Mouse (Mus musculus) gastrocnemius, postnatal 10 days (tissue): Measurements from ENCODE around the gene Tmc8. TPM values are rescaled to one million over a fixed set of nuclear protein-coding genes. Genes with fewer than 3 reads are reported as not detected.
"Not testable (repeated sequence)": the region's sequence is repeated elsewhere in the genome, so short reads cannot be mapped to it uniquely, and the experiment has no call there.

Source experiments
- DNase-seq: peaks from one replicate; pipeline ENCODE4 v3.0.0; 2021; ENCODE audit warnings: mixed read lengths
- total RNA-seq, 2 experiments: library from RNA; stranded (reverse); gene quantifications; 2 replicates each; pipeline ENCODE4 v1.2.3; 2021

Gene Tmc8
- total RNA-seq, 2 experiments from 2014 or later = 1.2 to 1.7 TPM

GRCm38 (mm10) chr11:117772352-117772751 is 9.5 kb upstream of the Tmc8 start:
- DNase-seq = no peak

- DNase-seq = no peak
These were observed 7.0 kb upstream of the Tmc8 start for GRCm38 (mm10) chr11:117774925-117775324.

DNA sequence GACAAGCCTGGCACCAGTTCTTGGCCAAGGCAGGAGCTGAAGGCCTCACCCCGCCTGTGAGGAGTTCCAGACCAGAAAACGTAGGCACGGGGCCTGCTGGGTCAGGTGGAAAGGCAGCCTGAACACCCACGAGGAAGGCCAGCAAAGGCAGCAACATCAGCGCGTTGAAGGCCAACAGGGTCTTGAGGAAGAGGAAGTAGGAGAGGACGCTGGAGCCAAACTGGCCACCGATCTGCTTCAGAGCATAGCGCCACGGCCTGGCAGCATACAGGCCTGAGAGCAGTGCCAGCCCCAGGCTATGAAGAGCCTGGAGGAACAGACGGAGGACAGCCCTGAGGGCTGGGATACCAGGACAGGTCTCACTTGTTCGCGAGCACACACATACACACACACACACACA is 6.3 kb upstream of the Tmc8 start:
- DNase-seq = no peak

DNA sequence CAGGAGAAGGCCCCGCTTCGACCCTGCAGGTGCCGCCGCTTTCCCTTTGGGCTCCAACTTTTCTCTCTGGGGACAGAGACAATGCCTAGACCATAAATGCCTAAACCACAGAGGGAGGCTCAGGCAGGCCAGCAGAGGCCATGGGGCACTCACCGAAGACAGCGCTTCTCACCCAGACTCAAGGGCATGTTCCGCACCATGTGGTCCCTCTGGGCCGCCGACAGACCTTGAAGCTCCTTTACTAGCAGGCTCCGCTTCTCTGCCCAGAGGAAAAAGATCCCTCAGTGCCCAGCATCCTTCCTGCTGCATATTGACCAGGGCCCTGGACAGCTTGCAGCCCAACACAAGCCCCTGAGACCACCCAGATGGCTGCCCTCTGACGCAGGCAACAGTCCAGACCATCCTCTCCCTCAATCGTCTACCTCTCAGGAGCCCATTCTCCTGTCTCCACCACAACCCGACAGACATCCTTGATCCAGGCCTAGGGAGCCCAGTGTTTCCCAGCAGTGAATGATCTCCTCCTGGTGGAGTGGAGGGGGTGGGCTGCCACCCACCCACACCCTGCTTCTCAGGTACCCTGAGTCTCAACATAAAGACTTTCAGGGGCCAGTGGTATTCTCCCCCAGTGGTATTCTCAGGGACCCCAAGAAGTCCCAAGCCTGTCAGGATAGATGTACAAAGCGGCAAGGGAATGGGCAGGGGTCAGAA is 5.6 kb upstream of the Tmc8 start:
- no peak for DNase-seq

DNA sequence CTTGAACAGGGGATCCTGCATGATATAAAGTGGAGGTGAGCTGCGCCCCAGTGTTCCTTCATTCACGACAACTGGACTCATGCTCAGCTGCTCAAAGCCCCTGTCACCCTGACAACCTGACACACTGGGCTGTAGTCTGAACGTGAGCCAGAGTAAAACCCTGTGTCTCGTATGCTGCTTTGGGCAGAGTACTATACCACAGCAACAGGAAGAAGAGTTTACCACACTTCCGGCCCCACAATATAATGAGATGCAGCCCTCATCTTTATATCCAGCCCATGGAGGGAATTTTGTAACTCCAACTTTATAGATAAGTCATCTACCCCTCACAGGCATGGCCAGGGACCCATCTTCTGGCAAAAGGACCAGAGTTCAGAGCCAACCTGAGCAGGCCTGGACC is 4.8 kb upstream of the Tmc8 start:
- no peak for DNase-seq

GRCm38 (mm10) chr11:117778031-117778430 is 3.8 kb upstream of the Tmc8 start:
- DNase-seq = no peak

- no peak for DNase-seq
These were observed 2.9 kb upstream of the Tmc8 start for GRCm38 (mm10) chr11:117778851-117779433.

DNA sequence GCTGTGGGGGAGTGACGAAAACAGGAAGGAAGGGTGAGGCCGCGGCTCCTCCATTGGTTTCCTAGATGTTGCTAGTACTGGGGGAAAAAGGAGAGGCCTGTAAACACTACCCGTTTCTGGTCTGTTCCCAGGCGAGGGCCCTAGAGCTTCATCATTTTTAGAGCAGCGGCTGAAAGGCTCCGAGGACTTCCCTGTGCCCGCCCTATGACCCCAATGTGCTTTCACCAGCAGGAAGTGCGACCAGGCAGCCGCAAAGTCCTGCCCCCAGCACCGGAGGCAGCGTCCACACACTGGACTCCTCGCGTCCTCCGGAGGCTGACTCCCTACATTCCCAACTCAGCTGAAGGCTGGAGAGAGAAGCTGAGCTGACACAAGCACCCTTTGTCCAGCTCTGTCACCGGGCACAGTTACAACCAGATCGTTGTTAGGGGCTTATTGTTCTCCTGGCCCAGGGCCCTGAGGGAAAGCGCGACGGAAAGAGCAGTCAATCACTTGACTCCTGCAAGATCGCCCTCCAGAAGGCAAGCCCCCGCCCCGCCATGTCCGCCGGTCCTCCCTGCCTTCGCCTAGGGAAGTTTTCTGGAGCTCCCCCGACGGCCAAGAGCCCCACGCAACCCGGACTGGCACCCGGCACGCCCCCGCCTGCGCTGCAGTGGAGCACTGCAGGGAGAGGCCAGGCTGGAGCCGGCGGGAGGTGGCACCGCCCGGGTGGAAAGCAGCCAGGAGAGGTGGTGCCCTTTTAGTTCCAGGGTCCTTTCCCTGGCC is 2.3 kb upstream of the Tmc8 start:
- peak; percentile 64 for DNase-seq

DNA sequence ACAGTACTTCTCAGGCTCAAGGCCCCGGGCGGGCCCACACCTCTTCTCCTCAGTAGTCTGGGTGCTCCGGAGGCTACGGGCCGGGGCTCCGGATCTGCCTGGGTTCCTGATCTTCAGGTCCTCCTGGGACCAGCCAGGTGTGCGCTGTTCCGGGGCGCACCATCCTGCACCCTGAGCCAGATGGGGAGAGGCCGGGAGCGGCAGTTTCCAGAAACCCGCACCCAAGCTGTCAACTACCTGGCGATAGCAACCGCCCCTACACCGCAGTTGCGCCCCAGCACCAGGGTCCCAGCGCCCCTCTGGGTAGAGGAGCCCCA is 1.7 kb upstream of the Tmc8 start:
- DNase-seq = no peak

- peak; percentile 82 for DNase-seq
These were observed 1.2 kb upstream of the Tmc8 start for GRCm38 (mm10) chr11:117780582-117781111.

DNA sequence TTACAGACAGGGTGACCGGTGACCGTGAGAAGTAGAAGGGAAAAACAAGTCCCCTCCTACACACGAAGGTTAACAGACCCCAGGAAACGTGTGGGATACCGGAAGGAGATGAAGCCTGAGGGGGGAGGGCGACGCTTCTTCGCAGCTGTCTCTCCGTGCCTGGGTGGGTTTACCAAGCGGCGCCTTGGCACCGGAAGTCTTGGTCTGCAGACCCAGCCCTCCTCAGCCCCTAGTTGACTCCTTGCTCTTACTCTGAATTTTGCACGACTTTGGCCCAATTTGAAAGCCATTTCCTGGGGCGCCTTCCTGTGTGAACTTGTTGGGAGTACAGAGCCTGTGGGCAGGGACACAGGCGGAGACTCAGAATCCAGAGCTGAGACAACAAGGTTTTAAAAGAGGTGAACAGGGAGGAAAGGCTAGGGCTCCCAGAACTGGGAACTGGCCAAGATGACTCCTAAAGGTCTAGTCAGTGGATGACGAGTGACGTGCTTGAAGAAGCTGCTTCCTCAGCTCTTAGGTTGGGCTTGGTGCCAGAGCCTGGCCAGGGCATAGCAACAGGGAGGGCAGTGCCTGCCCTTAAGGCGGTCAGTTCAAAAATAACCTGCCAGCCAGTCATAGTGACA is 566 bp upstream of the Tmc8 start:
- peak; percentile 64 for DNase-seq

DNA sequence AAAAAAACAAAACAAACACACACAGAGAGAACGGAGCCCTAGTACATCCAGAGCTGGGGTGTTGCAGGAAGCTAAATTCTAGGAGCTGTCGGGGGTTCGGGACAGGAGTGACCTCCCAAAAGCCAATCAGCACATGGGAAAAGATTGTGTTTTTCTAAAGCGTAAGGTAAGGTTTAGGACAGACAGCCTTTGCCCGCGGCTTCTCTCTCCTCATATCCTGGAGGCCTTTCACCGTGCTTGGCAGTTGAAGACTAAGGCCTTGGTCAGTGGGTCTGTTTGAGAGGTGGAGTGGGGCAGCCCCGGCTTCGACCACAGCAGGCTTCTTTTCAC is 794 bp downstream of the Tmc8 start:
- no peak for DNase-seq

GRCm38 (mm10) chr11:117783089-117783488 is 1.2 kb downstream of the Tmc8 start:
- peak; percentile 67 for DNase-seq

- no peak for DNase-seq
These were observed 1.9 kb downstream of the Tmc8 start for GRCm38 (mm10) chr11:117783683-117784309.

- peak; percentile 55 for DNase-seq
These were observed 4.4 kb downstream of the Tmc8 start for GRCm38 (mm10) chr11:117786294-117786693.

DNA sequence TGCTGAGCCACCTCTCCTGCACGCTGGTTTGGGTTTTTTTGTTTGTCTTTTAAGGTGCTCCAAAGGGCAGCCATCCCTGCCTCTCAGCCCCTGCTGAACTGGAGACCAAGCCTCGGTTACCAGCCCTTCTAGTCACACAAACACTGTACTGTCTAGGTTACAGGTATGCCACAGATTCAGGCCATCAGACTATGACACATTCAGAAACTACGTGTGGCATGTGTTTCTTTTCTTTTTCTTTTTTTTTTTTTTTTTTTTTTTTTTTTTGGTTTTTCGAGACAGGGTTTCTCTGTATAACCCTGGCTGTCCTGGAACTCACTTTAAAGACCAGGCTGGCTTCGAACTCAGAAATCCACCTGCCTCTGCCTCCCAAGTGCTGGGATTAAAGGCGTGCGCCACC is 6.6 kb downstream of the Tmc8 start:
- DNase-seq = not testable (repeated sequence)

GRCm38 (mm10) chr11:117790286-117790685 is 8.4 kb downstream of the Tmc8 start:
- DNase-seq = peak; percentile 79

GRCm38 (mm10) chr11:117790703-117791440 is 9.0 kb downstream of the Tmc8 start:
- no peak for DNase-seq

- no peak for DNase-seq
These were observed 9.5 kb downstream of the Tmc8 start for GRCm38 (mm10) chr11:117791441-117791761.

DNA sequence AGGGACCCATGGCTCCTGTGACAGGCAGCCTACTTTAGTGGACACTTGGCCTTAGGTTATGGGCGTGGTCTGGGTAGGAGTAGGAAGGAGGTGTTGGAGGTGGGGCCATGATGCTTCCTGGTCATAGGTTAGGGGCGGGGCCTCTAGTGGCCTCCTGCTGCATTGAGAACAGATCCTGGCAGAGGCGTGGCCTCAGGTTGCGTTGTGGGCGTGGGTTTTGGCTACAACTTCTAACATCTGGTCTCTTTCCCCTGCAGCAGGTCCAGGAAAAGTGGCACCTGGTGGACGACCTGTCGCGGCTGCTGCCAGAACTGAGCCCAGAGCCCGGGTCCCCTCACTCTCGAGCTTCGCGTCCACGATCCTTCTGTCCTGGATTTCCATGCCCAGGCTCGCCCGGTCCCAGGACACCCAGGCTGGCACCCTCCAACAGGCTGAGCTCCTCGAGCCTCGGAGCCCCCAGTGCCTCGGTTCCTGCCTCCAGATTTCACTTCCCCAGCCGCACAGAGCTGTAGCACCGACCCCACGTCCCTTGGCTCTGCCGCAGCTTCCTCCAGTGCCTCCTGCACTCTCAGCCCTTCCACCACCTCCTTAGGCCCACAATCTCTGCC is 10.5 kb downstream of the Tmc8 start:
- no peak for DNase-seq

DNA sequence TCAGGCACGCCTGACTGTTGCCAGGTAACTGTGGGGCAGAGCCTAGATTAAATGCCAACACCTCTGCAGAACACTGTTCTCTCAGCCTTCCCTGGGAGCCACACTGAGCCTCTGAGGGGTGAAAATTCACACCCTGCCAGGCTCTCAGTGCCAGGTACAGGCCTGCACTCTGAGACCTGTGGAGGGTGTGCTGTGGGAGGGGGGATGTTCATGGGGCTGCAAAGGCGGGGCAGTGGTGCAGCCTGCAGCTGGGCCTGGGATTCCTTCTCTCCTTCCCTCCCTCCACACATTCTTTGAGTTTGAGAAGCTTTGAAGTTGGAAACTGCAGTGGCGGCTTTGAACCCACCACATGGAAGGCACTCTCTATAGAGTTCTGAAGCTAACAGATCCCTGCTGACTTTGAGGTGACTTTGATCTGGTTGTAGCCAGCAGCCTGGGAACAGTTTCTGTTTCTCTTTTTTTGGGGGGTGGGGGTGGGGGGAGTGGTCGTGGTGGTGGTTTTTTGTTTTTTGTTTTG is 12.2 kb downstream of the Tmc8 start:
- no peak for DNase-seq
